26 mouse cellular contexts compared by ENCODE assay signal in genomic region chr14:54735221-54735620, GRCm38 (mm10). TPM values are rescaled to one million over a fixed set of nuclear protein-coding genes. Genes with fewer than 3 reads are reported as not detected.
"Had no signal": no experiment of that assay in that cellular context is flagged by ENCODE, and none has a peak within 500 bp of the region (broad histone marks: within the 10 kb centered on the region; RNA-seq: fewer than 3 reads in every experiment).

No protein-coding gene starts in this region.

- H3K27ac ChIP-seq: limb, embryonic 10.5 days; limb, embryonic 13.5 days; liver, embryonic 12.5 days; liver, embryonic 15.5 days; lung, embryonic 15.5 days; neural tube, embryonic 13.5 days; stomach, postnatal 0 days had no signal

- H3K4me1 ChIP-seq: limb, embryonic 10.5 days; limb, embryonic 13.5 days; liver, embryonic 12.5 days; liver, embryonic 15.5 days; lung, embryonic 15.5 days had no signal

- H3K4me3 ChIP-seq: layer of hippocampus, adult 2 months; limb, embryonic 10.5 days; limb, embryonic 13.5 days; liver, embryonic 12.5 days; liver, embryonic 15.5 days; lung, embryonic 15.5 days; myocyte; neural tube, embryonic 13.5 days had no signal

- ATAC-seq: liver, embryonic 12.5 days; midbrain, embryonic 16.5 days had no signal

- H3K36me3 ChIP-seq: limb, embryonic 10.5 days; limb, embryonic 13.5 days; liver, embryonic 12.5 days; liver, embryonic 15.5 days; lung, embryonic 15.5 days; neural tube, embryonic 13.5 days had no signal

- H3K4me2 ChIP-seq: limb, embryonic 13.5 days; liver, embryonic 12.5 days; liver, embryonic 15.5 days; lung, embryonic 15.5 days; midbrain, embryonic 11.5 days; neural tube, embryonic 13.5 days had no signal

- H3K27me3 ChIP-seq: limb, embryonic 13.5 days; liver, embryonic 15.5 days; lung, embryonic 15.5 days; neural tube, embryonic 13.5 days had no signal

- DNase-seq: kidney, adult 9 months; kidney, postnatal 14 days; layer of hippocampus, adult 9-11 months; liver; lung, postnatal 10 days; thymus, adult 18-20 months; thymus, postnatal 36 days had no signal

- H3K9me3 ChIP-seq: limb, embryonic 10.5 days; limb, embryonic 13.5 days; liver, embryonic 12.5 days; liver, embryonic 15.5 days; lung, embryonic 15.5 days; neural tube, embryonic 13.5 days had no signal

- H3K9ac ChIP-seq: limb, embryonic 13.5 days; liver, embryonic 12.5 days; liver, embryonic 15.5 days; lung, embryonic 15.5 days; neural tube, embryonic 13.5 days had no signal

RNA-seq across cellular contexts. Expression of gene Cebpe, which starts 23.2 kb away (rescaled TPM):
- total RNA-seq: layer of hippocampus, adult 2 months; layer of hippocampus, postnatal 25 days; left cerebral cortex, adult 18-20 months; left cerebral cortex, postnatal 25 days had no signal
- polyA plus RNA-seq: kidney, embryonic 16.5 days; limb, embryonic 10.5 days; limb, embryonic 13.5 days; lung, embryonic 15.5 days; midbrain, embryonic 11.5 days; midbrain, embryonic 16.5 days; myocyte; neural tube, embryonic 13.5 days; stomach, embryonic 14.5 days had no signal

RNA-seq across cellular contexts. Expression of gene Gm29776, which starts 36.6 kb away (rescaled TPM):
- total RNA-seq: layer of hippocampus, adult 2 months; layer of hippocampus, postnatal 25 days; left cerebral cortex, adult 18-20 months; megakaryocyte-erythroid progenitor cell, adult 5-6 weeks; neutrophil, adult 5-6 weeks had no signal
- polyA plus RNA-seq: large intestine, adult 2 months had no signal

RNA-seq across cellular contexts. Expression of gene Slc7a8, which starts 46.5 kb away (rescaled TPM):
- polyA plus RNA-seq: myocyte had no signal
